In the genomic region with DNA sequence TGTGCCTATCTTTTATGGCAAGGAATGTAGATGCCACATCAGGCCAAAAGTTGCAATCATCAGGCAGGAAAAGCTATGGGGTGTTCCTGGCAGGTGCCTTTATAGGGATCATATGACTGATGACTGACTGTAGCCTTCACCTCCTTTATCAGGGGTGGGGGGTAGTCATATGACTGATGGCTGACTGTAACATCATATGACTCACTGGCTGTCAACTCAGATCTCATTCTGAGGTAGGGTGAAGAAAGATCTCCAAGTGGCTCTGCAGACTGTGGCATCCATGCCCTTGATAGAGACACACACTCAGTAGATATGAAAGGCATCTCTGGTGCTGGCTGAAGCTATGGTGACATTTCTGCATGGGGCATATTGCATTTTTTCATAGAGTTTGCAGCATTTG, we compare ENCODE assay signal across 23 mouse cellular contexts.
DNase-seq lines count a peak whose midpoint lies in the region; ATAC-seq and TF ChIP-seq lines count a peak whose summit lies in the region.
"Had no signal": no experiment of that assay in that cellular context is flagged by ENCODE, and none has a peak within 500 bp of the region (broad histone marks: within the 10 kb centered on the region; RNA-seq: fewer than 3 reads in every experiment).

No protein-coding gene starts in this region.

- peaks cover 9% of the 10 kb centered on the region; the same call in 1 of the 2 replicates for H3K4me1 ChIP-seq in heart, embryonic 12.5 days (replicated peaks)
- no peaks in the 10 kb centered on the region for H3K4me1 ChIP-seq in heart, adult 2 months (ENCODE audit: control insufficient read depth, insufficient read depth, low read length)
- peaks cover 8% of the 10 kb centered on the region; the same call in 1 of the 2 replicates for H3K4me1 ChIP-seq in heart, embryonic 15.5 days (replicated peaks)
- no peaks in the 10 kb centered on the region for H3K4me1 ChIP-seq in intestine, embryonic 15.5 days (replicated peaks)
- H3K4me1 ChIP-seq in intestine, embryonic 16.5 days (ENCODE audit: control insufficient read depth, insufficient read depth, low read length), result no peaks in the 10 kb centered on the region
- no peaks in the 10 kb centered on the region for H3K4me1 ChIP-seq in hindbrain, embryonic 11.5 days (replicated peaks; ENCODE audit: control insufficient read depth, insufficient read depth, low read length)
- H3K4me1 ChIP-seq: forebrain, embryonic 10.5 days; hindbrain, embryonic 12.5 days; hindbrain, embryonic 15.5 days had no signal

- TF ChIP-seq CTCF in heart, adult 2 months (IDR thresholded peaks at IDR 0.05), result no peak

- no peaks in the 10 kb centered on the region for H3K36me3 ChIP-seq in heart, embryonic 12.5 days
- no peaks in the 10 kb centered on the region for H3K36me3 ChIP-seq in heart, adult 2 months (ENCODE audit: control insufficient read depth, insufficient read depth, low read length)
- H3K36me3 ChIP-seq in heart, embryonic 15.5 days, result no peaks in the 10 kb centered on the region
- H3K36me3 ChIP-seq in intestine, embryonic 15.5 days, result no peaks in the 10 kb centered on the region
- H3K36me3 ChIP-seq in intestine, embryonic 16.5 days (ENCODE audit: control insufficient read depth, insufficient read depth, low read length), result no peaks in the 10 kb centered on the region
- H3K36me3 ChIP-seq in hindbrain, embryonic 11.5 days (ENCODE audit: control insufficient read depth, insufficient read depth, low read length), result no peaks in the 10 kb centered on the region
- H3K36me3 ChIP-seq: forebrain, embryonic 10.5 days; hindbrain, embryonic 12.5 days; hindbrain, embryonic 15.5 days had no signal

- no peak for DNase-seq in heart, adult 2 months
- DNase-seq in heart, postnatal 14 days, result no peak
- DNase-seq in hindbrain, embryonic 11.5 days (ENCODE audit: low spot score), result no peak
- DNase-seq: adrenal gland, adult 8-10 months; adrenal gland, postnatal 36 days; cerebellum, adult 18-20 months; cerebellum, adult 9-10 months; cerebellum, postnatal 14 days; forebrain, postnatal 0 days; gastrocnemius, adult 2 months; gastrocnemius, postnatal 14 days; heart, postnatal 4 days; kidney, adult 2 months had no signal

- ATAC-seq in heart, embryonic 12.5 days (ENCODE audit: insufficient number of reproducible peaks, low FRiP score), result 0 out of 2 replicates have a peak, but pooled peaks have one; percentile 48
- peak; percentile 62; the same call in 1 of the 2 replicates for ATAC-seq in heart, embryonic 15.5 days (replicated peaks; ENCODE audit: insufficient number of reproducible peaks, insufficient read depth, low FRiP score, low read depth)
- ATAC-seq in intestine, embryonic 15.5 days, result peak; percentile 55
- ATAC-seq in intestine, embryonic 16.5 days, result peak; percentile 78
- no peak for ATAC-seq in hindbrain, embryonic 11.5 days (ENCODE audit: low FRiP score)
- ATAC-seq: CD4-positive, CD25-positive, alpha-beta regulatory T cell, adult 4 months; forebrain, embryonic 14.5 days; forebrain, postnatal 0 days had no signal

- no peak overlapping the region for H3K27ac ChIP-seq in heart, embryonic 12.5 days (ENCODE audit: poor library complexity, severe bottlenecking)
- H3K27ac ChIP-seq in heart, adult 2 months, result no peak overlapping the region
- H3K27ac ChIP-seq in heart, embryonic 15.5 days, result peak overlapping the region; percentile 34; the same call in 1 of the 2 replicates
- H3K27ac ChIP-seq in intestine, embryonic 15.5 days, result no peak overlapping the region
- H3K27ac ChIP-seq in intestine, embryonic 16.5 days (ENCODE audit: low read length), result no peak overlapping the region
- H3K27ac ChIP-seq in hindbrain, embryonic 11.5 days (ENCODE audit: low read depth, low read length), result no peak overlapping the region
- H3K27ac ChIP-seq: forebrain, embryonic 10.5 days; gastrocnemius, adult 2 months; hindbrain, embryonic 12.5 days; hindbrain, embryonic 15.5 days; kidney, postnatal 0 days had no signal

- no peaks in the 10 kb centered on the region for H3K79me2 ChIP-seq in heart, adult 2 months (replicated peaks; ENCODE audit: control insufficient read depth, insufficient read depth, low read length)

- no peaks in the 10 kb centered on the region for H3K9me3 ChIP-seq in heart, embryonic 12.5 days (replicated peaks)
- H3K9me3 ChIP-seq in heart, embryonic 15.5 days (replicated peaks), result no peaks in the 10 kb centered on the region
- no peaks in the 10 kb centered on the region for H3K9me3 ChIP-seq in intestine, embryonic 15.5 days
- H3K9me3 ChIP-seq in intestine, embryonic 16.5 days (ENCODE audit: control insufficient read depth, low read length), result no peaks in the 10 kb centered on the region
- no peaks in the 10 kb centered on the region for H3K9me3 ChIP-seq in hindbrain, embryonic 11.5 days (ENCODE audit: control insufficient read depth, low read length)
- H3K9me3 ChIP-seq: forebrain, embryonic 10.5 days; hindbrain, embryonic 12.5 days; hindbrain, embryonic 15.5 days had no signal

- no peak overlapping the region for H3K4me3 ChIP-seq in heart, embryonic 12.5 days
- H3K4me3 ChIP-seq in heart, adult 2 months, result no peak overlapping the region
- no peak overlapping the region for H3K4me3 ChIP-seq in heart, embryonic 15.5 days
- no peak overlapping the region for H3K4me3 ChIP-seq in intestine, embryonic 15.5 days (replicated peaks)
- no peak overlapping the region for H3K4me3 ChIP-seq in intestine, embryonic 16.5 days (ENCODE audit: low read length)
- H3K4me3 ChIP-seq in hindbrain, embryonic 11.5 days (ENCODE audit: low read depth, low read length), result no peak overlapping the region
- H3K4me3 ChIP-seq: forebrain, embryonic 10.5 days; gastrocnemius, adult 2 months; hindbrain, embryonic 12.5 days; hindbrain, embryonic 15.5 days had no signal

- intact Hi-C loops in heart, adult 2 months (cut with DNase I), result no loop called here
- intact Hi-C loops in heart, postnatal 14 days (cut with DNase I), result no loop called here

- no peak overlapping the region for H3K9ac ChIP-seq in heart, embryonic 12.5 days
- no peak overlapping the region for H3K9ac ChIP-seq in heart, adult 2 months (ENCODE audit: low read depth, low read length)
- no peak overlapping the region for H3K9ac ChIP-seq in heart, embryonic 15.5 days
- H3K9ac ChIP-seq in intestine, embryonic 15.5 days, result no peak overlapping the region
- no peak overlapping the region for H3K9ac ChIP-seq in intestine, embryonic 16.5 days (ENCODE audit: low read depth, low read length)
- H3K9ac ChIP-seq in hindbrain, embryonic 11.5 days (ENCODE audit: low read depth, low read length), result no peak overlapping the region
- H3K9ac ChIP-seq: forebrain, postnatal 0 days; hindbrain, embryonic 12.5 days; hindbrain, embryonic 15.5 days had no signal

- TF ChIP-seq POLR2A in heart, adult 2 months (IDR thresholded peaks at IDR 0.05; ENCODE audit: insufficient read depth, low read depth, low read length), result no peak

- H3K27me3 ChIP-seq in heart, embryonic 12.5 days (replicated peaks), result no peaks in the 10 kb centered on the region
- no peaks in the 10 kb centered on the region for H3K27me3 ChIP-seq in heart, adult 2 months (ENCODE audit: control insufficient read depth, insufficient read depth, low read length)
- no peaks in the 10 kb centered on the region for H3K27me3 ChIP-seq in heart, embryonic 15.5 days
- no peaks in the 10 kb centered on the region for H3K27me3 ChIP-seq in intestine, embryonic 15.5 days (replicated peaks)
- no peaks in the 10 kb centered on the region for H3K27me3 ChIP-seq in intestine, embryonic 16.5 days (replicated peaks; ENCODE audit: control insufficient read depth, insufficient read depth, low read length)
- H3K27me3 ChIP-seq in hindbrain, embryonic 11.5 days (ENCODE audit: control insufficient read depth, insufficient read depth, low read length), result no peaks in the 10 kb centered on the region
- H3K27me3 ChIP-seq: hindbrain, embryonic 12.5 days; hindbrain, embryonic 15.5 days had no signal

- no peak overlapping the region for H3K4me2 ChIP-seq in heart, embryonic 12.5 days
- no peak overlapping the region for H3K4me2 ChIP-seq in heart, embryonic 15.5 days
- H3K4me2 ChIP-seq in intestine, embryonic 15.5 days (replicated peaks), result no peak overlapping the region
- H3K4me2 ChIP-seq in intestine, embryonic 16.5 days (ENCODE audit: low read depth, low read length), result no peak overlapping the region
- H3K4me2 ChIP-seq in hindbrain, embryonic 11.5 days (replicated peaks; ENCODE audit: low read depth, low read length), result no peak overlapping the region
- H3K4me2 ChIP-seq: hindbrain, embryonic 12.5 days; hindbrain, embryonic 15.5 days had no signal

- no peak for TF ChIP-seq EP300 in heart, adult 2 months (IDR thresholded peaks at IDR 0.05; ENCODE audit: insufficient read depth, low read depth, low read length)
